Mouse (Mus musculus): ENCODE data around the gene Cma2.
"Not testable (repeated sequence)": the region's sequence is repeated elsewhere in the genome, so short reads cannot be mapped to it uniquely, and the experiment has no call there.

GRCm38 (mm10) chr14:56017671-56018070 lies 66.9 kb downstream of the Cma2 start, which contains the start of gene Mcpt1:
- not testable (repeated sequence) for TF ChIP-seq TAL1, GATA1 (IDR thresholded peaks at IDR 0.05; ENCODE audit: low read length)

All from erythroblast, embryonic 14.5 days (primary cell).